Mouse (Mus musculus) stomach, postnatal 0 days (tissue): Measurements from ENCODE around the gene Spire2.

Experiments
- CTCF ChIP-seq: IDR thresholded peaks from 2 replicates; pipeline ENCODE4 v1.5.1; 2016; ENCODE audit warnings: antibody characterized with exemption, low read depth, mild to moderate bottlenecking, moderate library complexity
- EP300 ChIP-seq: optimal IDR thresholded peaks from 2 replicates; pipeline ENCODE3; 2016; ENCODE audit warnings: antibody characterized with exemption

DNA sequence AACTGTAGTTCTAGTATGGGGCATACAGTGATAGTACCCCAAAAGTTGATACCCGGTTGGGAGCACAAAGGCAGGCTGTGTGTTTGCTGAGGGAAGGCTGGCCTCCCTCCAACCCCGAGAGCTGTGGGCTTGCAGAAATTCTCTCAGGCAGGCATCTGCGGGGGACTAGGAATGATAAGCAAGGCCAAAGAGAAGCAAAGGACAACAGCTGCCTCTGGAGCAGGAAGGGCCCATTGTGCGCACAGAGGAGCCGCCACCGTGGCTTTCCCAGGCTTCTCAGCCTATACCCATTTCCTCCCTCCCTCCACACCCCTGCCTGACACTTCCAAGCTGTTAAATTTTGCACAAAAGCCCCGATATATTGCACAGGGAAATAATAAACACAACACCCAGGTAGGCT is 1.4 kb downstream of the Spire2 start:
- TF ChIP-seq CTCF (no peak), EP300 (no peak)
